Mouse (Mus musculus) intestine, embryonic 16.5 days (tissue): Measurements from ENCODE around the gene Efcab3. TPM values are rescaled to one million over a fixed set of nuclear protein-coding genes. Genes with fewer than 3 reads are reported as not detected.
"Not testable (repeated sequence)": the region's sequence is repeated elsewhere in the genome, so short reads cannot be mapped to it uniquely, and the experiment has no call there.

Source experiments
- ATAC-seq: fragments of 200-750 bp; cut with Nextera tagmentation; 2 replicates; pipeline ENCODE4 v1.8.0; 2017; ENCODE audit warnings: moderate TSS enrichment, moderate library complexity
- H3K27ac ChIP-seq: fragments of 300-500 bp; sonication (generic); 2 replicates; pipeline ENCODE4 v1.5.1; 2014; ENCODE audit warnings: mild to moderate bottlenecking, low read length
- H3K27me3 ChIP-seq: fragments of 300-500 bp; sonication (generic); replicated peaks from 2 replicates; pipeline ENCODE4 v1.6.1; 2014; ENCODE audit warnings: low read length, control low read depth, mixed read lengths; ENCODE audit not compliant: control insufficient read depth, insufficient read depth
- H3K36me3 ChIP-seq: fragments of 300-500 bp; sonication (generic); 2 replicates; pipeline ENCODE4 v1.6.1; 2014; ENCODE audit warnings: low read length, control low read depth; ENCODE audit not compliant: control insufficient read depth, insufficient read depth
- H3K4me1 ChIP-seq: fragments of 300-500 bp; sonication (generic); 2 replicates; pipeline ENCODE4 v1.6.1; 2014; ENCODE audit warnings: low read length, control low read depth, mixed read lengths; ENCODE audit not compliant: control insufficient read depth, insufficient read depth
- H3K4me2 ChIP-seq: fragments of 300-500 bp; sonication (generic); 2 replicates; pipeline ENCODE4 v1.6.1; 2014; ENCODE audit warnings: low read depth, low read length, control low read depth
- H3K4me3 ChIP-seq: fragments of 300-500 bp; sonication (generic); 2 replicates; pipeline ENCODE4 v1.5.1; 2014; ENCODE audit warnings: mild to moderate bottlenecking, low read length
- H3K9ac ChIP-seq: fragments of 300-500 bp; sonication (generic); 2 replicates; pipeline ENCODE4 v1.6.1; 2014; ENCODE audit warnings: low read depth, low read length
- H3K9me3 ChIP-seq: fragments of 300-500 bp; sonication (generic); 2 replicates; pipeline ENCODE4 v1.6.1; 2016; ENCODE audit warnings: low read length, control low read depth; ENCODE audit not compliant: control insufficient read depth
- WGBS: fragments of 180-500 bp; shearing (Covaris S2); extraction: QIAGEN DNeasy Blood & Tissue Kit; methylation state at CpG from one replicate; pipeline ENCODE4 v1.1.7; 2014; 5-methylcytosine and 5-hydroxymethylcytosine counted together
- polyA plus RNA-seq: library from polyadenylated mRNA; unstranded; fragments of >200 nt; fragmentation: Nextera tagmentation; extraction: Ambion mirVana; gene quantifications from 2 replicates; pipeline ENCODE4 v1.2.1, GENCODE M21; 2015

The Efcab3 gene
- polyA plus RNA-seq, 1 experiment from 2014 or later = 0.59 TPM

- no peak overlapping the region for H3K4me2 ChIP-seq
- no peaks in the 10 kb centered on the region for H3K4me1 ChIP-seq
- no peak overlapping the region for H3K27ac ChIP-seq
- H3K36me3 ChIP-seq = no peaks in the 10 kb centered on the region
- ATAC-seq = no peak
- no peaks in the 10 kb centered on the region for H3K9me3 ChIP-seq
- H3K9ac ChIP-seq = no peak overlapping the region
- H3K4me3 ChIP-seq = no peak overlapping the region
- WGBS = 29% methylated on average over 4 of the region's 4 CpGs
- no peaks in the 10 kb centered on the region for H3K27me3 ChIP-seq
Measured at GRCm38 (mm10) chr11:105120551-105121061, 57.2 kb downstream of the Efcab3 start.

GRCm38 (mm10) chr11:105121792-105122191 is 58.4 kb downstream of the Efcab3 start:
- not testable (repeated sequence) for H3K27me3 ChIP-seq, H3K9ac ChIP-seq, ATAC-seq, H3K4me1 ChIP-seq, H3K4me3 ChIP-seq, H3K4me2 ChIP-seq, H3K9me3 ChIP-seq, H3K36me3 ChIP-seq, H3K27ac ChIP-seq
- 79% methylated on average over 5 of the region's 5 CpGs for WGBS

- WGBS = 11% methylated on average over 9 of the region's 9 CpGs
- peak; percentile 32; the same call in 1 of the 2 replicates for ATAC-seq
Measured at GRCm38 (mm10) chr11:105123986-105124385, 60.6 kb downstream of the Efcab3 start.

GRCm38 (mm10) chr11:105125735-105126519 is 62.5 kb downstream of the Efcab3 start, which contains the start of gene Mettl2:
TSS of gene Mettl2 (plus strand) at chr11:105126425.
- peaks cover 9% of the 10 kb centered on the region; the same call in 1 of the 2 replicates for H3K36me3 ChIP-seq
- H3K4me1 ChIP-seq = peaks cover 10% of the 10 kb centered on the region
- H3K9me3 ChIP-seq = no peaks in the 10 kb centered on the region
- H3K27me3 ChIP-seq = no peaks in the 10 kb centered on the region
- H3K9ac ChIP-seq = peak within 1 kb of the TSS; percentile 83
- peak within 1 kb of the TSS; percentile 85 for H3K4me2 ChIP-seq
- WGBS = 2% methylated on average over 29 of the region's 38 CpGs
- peak; percentile 93 for ATAC-seq
- H3K27ac ChIP-seq = peak within 1 kb of the TSS; percentile 79
- peak within 1 kb of the TSS; percentile 98 for H3K4me3 ChIP-seq

More at GRCm38 (mm10) chr11:105123986-105124385, 60.6 kb downstream of the Efcab3 start:
- Histone ChIP-seq H3K27me3 (no peaks in the 10 kb centered on the region), H3K4me2 (no peak overlapping the region), H3K9me3 (no peaks in the 10 kb centered on the region), H3K36me3 (no peaks in the 10 kb centered on the region), H3K9ac (no peak overlapping the region), H3K4me1 (peaks cover 10% of the 10 kb centered on the region), H3K4me3 (no peak overlapping the region), H3K27ac (no peak overlapping the region)

GRCm38 (mm10) chr11:105126520-105127029 is 63.2 kb downstream of the Efcab3 start:
- no peak overlapping the region for H3K27ac ChIP-seq
- H3K9ac ChIP-seq = peak overlapping the region; percentile 83
- H3K9me3 ChIP-seq = no peaks in the 10 kb centered on the region
- H3K4me2 ChIP-seq = peak overlapping the region; percentile 85
- peak overlapping the region; percentile 98 for H3K4me3 ChIP-seq
- H3K36me3 ChIP-seq = peaks cover 13% of the 10 kb centered on the region
- ATAC-seq = peak; percentile 50
- H3K27me3 ChIP-seq = no peaks in the 10 kb centered on the region
- peaks cover 10% of the 10 kb centered on the region for H3K4me1 ChIP-seq
- under 1% methylated on average over 48 of the region's 49 CpGs for WGBS

- H3K9ac ChIP-seq = no peak overlapping the region
- no peaks in the 10 kb centered on the region for H3K9me3 ChIP-seq
- no peak overlapping the region for H3K4me3 ChIP-seq
- H3K4me2 ChIP-seq = no peak overlapping the region
- peaks cover 41% of the 10 kb centered on the region for H3K36me3 ChIP-seq
- H3K4me1 ChIP-seq = no peaks in the 10 kb centered on the region
- no peak for ATAC-seq
- H3K27me3 ChIP-seq = no peaks in the 10 kb centered on the region
- WGBS = 79% methylated on average over 7 of the region's 7 CpGs
- H3K27ac ChIP-seq = no peak overlapping the region
Measured at GRCm38 (mm10) chr11:105135692-105136091, 72.3 kb downstream of the Efcab3 start.

GRCm38 (mm10) chr11:105137255-105137654 is 73.9 kb downstream of the Efcab3 start:
- not testable (repeated sequence) for ATAC-seq, H3K9me3 ChIP-seq, H3K4me2 ChIP-seq, H3K9ac ChIP-seq, H3K27ac ChIP-seq, H3K4me1 ChIP-seq, H3K27me3 ChIP-seq, H3K4me3 ChIP-seq
- 87% methylated on average over 2 of the region's 2 CpGs for WGBS
- H3K36me3 ChIP-seq = peaks cover 33% of the 10 kb centered on the region

- WGBS = 98% methylated on average over 7 of the region's 8 CpGs
- H3K9ac ChIP-seq, H3K27ac ChIP-seq, H3K4me3 ChIP-seq, H3K9me3 ChIP-seq, ATAC-seq, H3K27me3 ChIP-seq, H3K4me2 ChIP-seq, H3K4me1 ChIP-seq: not testable (repeated sequence)
- peaks cover 23% of the 10 kb centered on the region for H3K36me3 ChIP-seq
Measured at GRCm38 (mm10) chr11:105140512-105140911, 77.1 kb downstream of the Efcab3 start.

GRCm38 (mm10) chr11:105141115-105141514 is 77.7 kb downstream of the Efcab3 start:
- no peaks in the 10 kb centered on the region for H3K9me3 ChIP-seq
- H3K4me2 ChIP-seq = no peak overlapping the region
- no peak for ATAC-seq
- 95% methylated on average over 5 of the region's 5 CpGs for WGBS
- no peak overlapping the region for H3K27ac ChIP-seq
- H3K36me3 ChIP-seq = peaks cover 18% of the 10 kb centered on the region
- no peaks in the 10 kb centered on the region for H3K27me3 ChIP-seq
- H3K4me3 ChIP-seq = no peak overlapping the region
- H3K9ac ChIP-seq = no peak overlapping the region
- no peaks in the 10 kb centered on the region for H3K4me1 ChIP-seq
